Mouse (Mus musculus) embryonic fibroblast, embryonic 13.5 days (primary cell): ENCODE results near the gene Zfp217.

Experiments
- CTCF ChIP-seq: IDR thresholded peaks from 2 replicates; pipeline ENCODE4 v1.5.1; 2011; ENCODE audit warnings: mild to moderate bottlenecking, control low read depth, low read length, moderate library complexity, borderline replicate concordance; ENCODE audit not compliant: insufficient read depth
- POLR2A ChIP-seq: IDR thresholded peaks from 2 replicates; pipeline ENCODE4 v1.6.1; 2011; ENCODE audit warnings: low read depth, mild to moderate bottlenecking, control low read depth, low read length, moderate library complexity

DNA sequence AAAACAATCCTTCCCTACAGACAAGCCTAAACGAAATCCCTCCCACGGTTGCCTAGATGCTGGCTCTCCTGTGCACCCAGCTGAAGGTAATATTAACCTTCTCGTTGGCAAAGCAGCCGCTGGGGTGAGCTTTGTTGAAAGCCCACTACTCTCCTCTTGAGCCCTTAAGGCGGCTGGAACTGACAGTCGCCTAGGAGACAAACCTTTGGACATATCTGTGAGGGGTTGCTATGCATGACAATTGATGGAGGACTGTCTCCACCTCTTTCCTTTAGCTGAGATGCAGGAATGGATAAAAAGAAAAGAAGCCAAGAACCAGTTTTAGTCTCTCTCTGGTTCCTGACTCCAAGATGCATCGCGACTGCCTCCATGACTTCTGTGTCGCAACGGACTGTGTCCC lies 17.7 kb upstream of the Zfp217 start:
- TF ChIP-seq POLR2A (no peak), CTCF (no peak)
